Mouse (Mus musculus) thymus, adult 2 months (tissue): ENCODE measurements around the gene Traf2. TPM values are rescaled to one million over a fixed set of nuclear protein-coding genes. Genes with fewer than 3 reads are reported as not detected.

Source experiments
- DNase-seq: peaks from one replicate; pipeline ENCODE4 v3.0.0; 2021
- H3K27ac ChIP-seq: fragments of 200-500 bp; 2 replicates; pipeline ENCODE4 v1.5.1; 2012; ENCODE audit warnings: low read length, control low read depth; ENCODE audit not compliant: control insufficient read depth, insufficient read depth
- H3K27me3 ChIP-seq: fragments of 200-500 bp; 2 replicates; pipeline ENCODE4 v1.6.1; 2012; ENCODE audit warnings: mild to moderate bottlenecking, low read length, moderate library complexity, mixed read lengths; ENCODE audit not compliant: control insufficient read depth, insufficient read depth
- H3K36me3 ChIP-seq: fragments of 200-500 bp; 2 replicates; pipeline ENCODE4 v1.6.1; 2012; ENCODE audit warnings: mild to moderate bottlenecking, low read length, moderate library complexity; ENCODE audit not compliant: control insufficient read depth, insufficient read depth
- H3K4me1 ChIP-seq: fragments of 200-500 bp; replicated peaks from 2 replicates; pipeline ENCODE4 v1.6.1; 2012; ENCODE audit warnings: low read length; ENCODE audit not compliant: control insufficient read depth, insufficient read depth
- H3K4me3 ChIP-seq: fragments of 200-500 bp; 2 replicates; pipeline ENCODE4 v1.5.1; 2012; ENCODE audit warnings: mild to moderate bottlenecking, low read length, control low read depth, moderate library complexity; ENCODE audit not compliant: control insufficient read depth, insufficient read depth
- CTCF ChIP-seq: fragments of 200-500 bp; IDR thresholded peaks from 2 replicates; pipeline ENCODE4 v1.5.1; 2012; ENCODE audit warnings: mild to moderate bottlenecking, control low read depth, low read length, moderate library complexity, borderline replicate concordance; ENCODE audit not compliant: control insufficient read depth, poor library complexity, insufficient read depth; ENCODE audit errors: extremely low read depth
- POLR2A ChIP-seq: fragments of 200-500 bp; IDR thresholded peaks from 2 replicates; pipeline ENCODE4 v1.6.1; 2012; ENCODE audit warnings: mild to moderate bottlenecking, low read length, control low read depth, moderate library complexity; ENCODE audit not compliant: control insufficient read depth, poor library complexity, insufficient read depth; ENCODE audit errors: extremely low read depth
- WGBS: fragments of 180-500 bp; shearing (Covaris S2); methylation state at CpG from one replicate; pipeline ENCODE4 v1.1.7; 2018; 5-methylcytosine and 5-hydroxymethylcytosine counted together
- polyA plus RNA-seq: library from polyadenylated mRNA; depleted of rRNA; stranded (reverse); fragments of >200 nt; gene quantifications from 2 replicates; pipeline ENCODE4 v1.2.3, GENCODE M21; 2012

Traf2 gene
- polyA plus RNA-seq, 1 experiment = 47.7 TPM

DNA sequence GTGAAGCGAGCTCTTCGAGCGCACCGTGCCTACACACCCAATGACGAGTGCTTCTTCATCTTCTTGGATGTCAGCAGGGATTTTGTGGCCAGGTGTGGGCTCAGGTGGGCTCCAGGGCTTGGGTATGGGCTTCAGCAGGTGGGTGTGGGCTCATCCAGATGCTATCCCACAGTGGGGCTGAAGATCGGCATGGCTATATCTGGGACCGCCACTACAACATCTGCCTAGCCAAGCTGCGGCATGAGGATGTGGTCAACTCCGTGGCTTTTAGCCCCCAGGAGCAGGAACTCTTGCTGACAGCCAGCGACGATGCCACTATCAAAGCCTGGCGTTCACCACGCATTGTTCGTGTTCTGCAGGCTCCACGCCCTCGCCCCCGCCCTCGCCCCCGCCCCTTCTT lies 42.2 kb downstream of the Traf2 start:
- no peak overlapping the region for H3K4me3 ChIP-seq
- H3K27ac ChIP-seq = no peak overlapping the region
- H3K4me1 ChIP-seq = peaks cover 17% of the 10 kb centered on the region
- no peaks in the 10 kb centered on the region for H3K27me3 ChIP-seq
- DNase-seq = no peak
- H3K36me3 ChIP-seq = 0 out of 2 replicates have a peak, but pooled peaks cover 3% of the 10 kb centered on the region
- WGBS = 56% methylated on average over 19 of the region's 19 CpGs
- TF ChIP-seq POLR2A (no peak), CTCF (no peak)

DNA sequence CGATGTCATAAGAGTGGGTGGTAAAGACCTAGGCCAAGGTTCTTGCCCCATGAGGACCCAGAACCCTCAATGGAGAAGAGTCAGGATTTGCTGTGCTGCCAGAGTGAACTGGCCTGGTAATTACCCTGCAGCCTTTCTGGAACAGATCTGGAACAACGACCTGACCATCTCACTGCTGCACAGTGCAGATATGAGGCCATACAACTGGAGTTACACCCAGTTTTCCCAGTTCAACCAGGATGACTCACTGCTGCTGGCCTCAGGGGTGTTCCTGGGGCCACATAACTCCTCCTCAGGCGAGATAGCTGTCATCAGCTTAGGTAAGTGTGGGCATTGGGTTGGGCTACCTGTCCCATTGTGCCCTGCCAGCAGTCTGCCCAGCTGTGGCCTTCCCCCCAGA lies 44.0 kb downstream of the Traf2 start:
- Histone ChIP-seq H3K4me1 (peaks cover 22% of the 10 kb centered on the region), H3K36me3 (0 out of 2 replicates have a peak, but pooled peaks cover 3% of the 10 kb centered on the region), H3K27me3 (no peaks in the 10 kb centered on the region), H3K4me3 (no peak overlapping the region), H3K27ac (no peak overlapping the region)
- no peak for TF ChIP-seq POLR2A
- TF ChIP-seq CTCF = no peak
- 97% methylated on average over 3 of the region's 3 CpGs for WGBS
- DNase-seq = no peak

DNA sequence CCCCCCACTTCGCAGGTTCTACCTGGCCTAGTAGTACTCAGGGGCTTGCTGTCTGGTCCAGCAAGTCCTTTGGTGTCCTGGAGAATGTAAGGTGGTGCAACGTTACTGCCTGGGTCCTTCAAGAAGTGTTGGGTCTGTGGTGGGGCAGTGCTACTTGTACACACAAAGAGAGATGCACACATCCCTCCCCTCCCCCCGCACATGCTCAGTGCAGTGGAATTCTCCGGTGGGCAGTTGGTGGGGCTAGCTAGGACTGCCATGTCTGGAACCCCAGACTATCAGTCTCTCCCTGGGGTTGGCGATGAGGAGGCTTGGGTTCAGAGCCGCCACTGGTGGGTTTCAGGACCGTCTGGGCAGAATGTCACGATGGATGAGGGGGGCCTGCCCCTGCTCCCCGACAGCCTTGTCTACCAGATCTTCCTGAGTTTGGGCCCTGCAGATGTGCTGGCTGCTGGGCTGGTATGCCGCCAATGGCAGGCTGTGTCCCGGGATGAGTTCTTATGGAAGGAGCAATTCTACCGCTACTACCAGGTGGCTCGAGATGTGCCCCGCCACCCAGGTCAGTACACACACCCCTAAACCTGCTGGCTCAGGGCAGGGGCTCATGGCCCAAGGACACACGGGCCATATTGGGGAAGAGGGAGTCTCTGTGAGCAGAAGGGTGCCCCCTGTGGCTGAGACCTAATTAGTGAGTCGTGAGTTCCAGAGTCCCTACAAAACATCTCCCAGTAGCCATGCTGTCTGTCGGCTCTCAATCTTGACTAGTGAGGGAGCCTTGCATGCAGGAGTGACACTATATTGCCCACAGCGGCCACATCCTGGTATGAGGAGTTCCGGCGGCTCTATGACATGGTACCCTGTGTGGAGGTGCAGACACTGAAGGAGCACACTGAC lies 44.9 kb downstream of the Traf2 start, which contains the start of gene C8g:
Gene C8g (minus strand): TSS at position 127 of the 894 bp plus-strand sequence.
- H3K4me1 ChIP-seq = peaks cover 29% of the 10 kb centered on the region
- peak within 1 kb of the TSS; percentile 97 for H3K4me3 ChIP-seq
- H3K36me3 ChIP-seq = 0 out of 2 replicates have a peak, but pooled peaks cover 3% of the 10 kb centered on the region
- H3K27ac ChIP-seq = peak within 1 kb of the TSS; percentile 25; the same call in 1 of the 2 replicates
- no peak for DNase-seq
- 82% methylated on average over 20 of the region's 20 CpGs for WGBS
- H3K27me3 ChIP-seq = no peaks in the 10 kb centered on the region
- no peak for TF ChIP-seq POLR2A
- TF ChIP-seq CTCF = 0 out of 2 replicates have a peak, but pooled peaks have one; percentile 23

DNA sequence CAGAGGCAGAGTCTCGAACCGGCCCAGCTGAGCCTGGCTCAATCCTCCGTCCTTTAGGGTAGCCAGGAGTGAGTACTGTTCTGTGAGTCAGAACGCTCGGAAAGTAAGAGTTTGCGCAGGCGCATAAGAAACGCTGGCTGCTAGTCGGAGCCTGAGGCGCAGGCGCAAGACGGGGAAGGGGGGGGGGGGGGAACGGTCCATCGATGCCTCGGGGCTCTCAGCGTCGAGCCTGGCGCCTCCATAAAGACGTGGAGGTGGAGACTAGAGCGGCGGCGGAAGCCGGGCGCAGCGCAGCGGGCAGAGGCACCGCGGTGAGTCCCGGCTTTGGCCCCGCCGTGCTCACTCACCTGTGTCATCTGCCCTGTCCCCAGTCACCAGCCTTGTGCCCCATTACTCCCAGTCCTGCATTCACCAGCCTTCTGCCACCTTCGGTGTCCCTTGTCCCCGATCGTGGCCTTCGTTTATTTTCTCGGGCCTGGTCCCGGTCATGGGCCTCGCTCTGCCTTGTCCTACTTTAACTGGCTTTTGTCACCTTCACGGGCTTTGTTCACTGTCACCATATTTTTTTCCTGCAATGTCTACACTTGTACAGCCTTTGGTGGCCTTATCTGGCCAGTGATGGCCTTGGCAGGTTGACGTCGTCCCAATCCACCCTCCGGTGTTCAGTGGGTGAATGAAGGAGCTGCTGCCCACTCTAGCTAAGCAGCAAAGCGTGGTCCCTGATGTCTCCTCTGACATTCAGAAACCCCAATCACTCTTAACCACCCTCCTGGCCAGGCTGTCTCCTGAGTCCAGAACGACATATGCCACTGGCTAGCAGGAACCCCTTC lies 45.9 kb downstream of the Traf2 start, which contains the start of gene Fbxw5:
Gene Fbxw5 (plus strand): TSS at position 175 of the 830 bp plus-strand sequence.
- H3K4me3 ChIP-seq = peak within 1 kb of the TSS; percentile 97

DNA sequence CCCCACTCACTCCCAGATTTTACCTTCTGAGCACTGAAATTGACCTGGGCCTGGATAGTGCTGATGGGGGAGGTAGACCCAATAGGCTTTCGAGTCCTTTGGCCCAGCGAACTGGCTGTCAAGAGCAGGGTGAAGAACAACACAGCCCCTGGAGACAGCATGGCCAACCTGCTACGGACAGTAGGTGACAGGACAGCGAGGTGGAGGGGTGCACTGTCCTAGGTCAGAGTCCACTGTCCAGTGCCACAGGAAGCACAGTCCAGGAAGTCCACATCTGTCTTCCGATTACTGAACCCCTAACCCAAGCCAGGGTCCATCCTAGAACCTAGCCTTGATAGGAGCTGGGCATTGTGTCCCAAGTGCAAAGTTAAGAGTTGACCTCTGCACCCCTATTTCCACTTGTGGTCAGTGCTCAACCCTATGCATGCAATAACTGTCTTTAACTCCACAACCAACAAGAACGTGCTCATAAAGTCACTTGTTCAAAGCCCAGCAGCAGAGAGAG lies 46.6 kb downstream of the Traf2 start:
- TF ChIP-seq POLR2A = no peak
- no peaks in the 10 kb centered on the region for H3K27me3 ChIP-seq
- H3K4me3 ChIP-seq = peak overlapping the region; percentile 47
- peak overlapping the region; percentile 33; the same call in 1 of the 2 replicates for H3K27ac ChIP-seq
- H3K36me3 ChIP-seq = 0 out of 2 replicates have a peak, but pooled peaks cover 3% of the 10 kb centered on the region
- peaks cover 29% of the 10 kb centered on the region for H3K4me1 ChIP-seq
- 69% methylated on average over 6 of the region's 6 CpGs for WGBS
- no peak for DNase-seq

More for the DNA sequence above, 45.9 kb downstream of the Traf2 start, which contains the start of gene Fbxw5:
- peak; percentile 75 for DNase-seq
- peak; percentile 58; the same call in 1 of the 2 replicates for TF ChIP-seq POLR2A
- TF ChIP-seq CTCF = no peak
- 0 out of 2 replicates have a peak, but pooled peaks cover 3% of the 10 kb centered on the region for H3K36me3 ChIP-seq
- under 1% methylated on average over 40 of the region's 44 CpGs for WGBS
- H3K27me3 ChIP-seq = no peaks in the 10 kb centered on the region
- H3K4me1 ChIP-seq = peaks cover 29% of the 10 kb centered on the region
- peak within 1 kb of the TSS; percentile 33; the same call in 1 of the 2 replicates for H3K27ac ChIP-seq

DNA sequence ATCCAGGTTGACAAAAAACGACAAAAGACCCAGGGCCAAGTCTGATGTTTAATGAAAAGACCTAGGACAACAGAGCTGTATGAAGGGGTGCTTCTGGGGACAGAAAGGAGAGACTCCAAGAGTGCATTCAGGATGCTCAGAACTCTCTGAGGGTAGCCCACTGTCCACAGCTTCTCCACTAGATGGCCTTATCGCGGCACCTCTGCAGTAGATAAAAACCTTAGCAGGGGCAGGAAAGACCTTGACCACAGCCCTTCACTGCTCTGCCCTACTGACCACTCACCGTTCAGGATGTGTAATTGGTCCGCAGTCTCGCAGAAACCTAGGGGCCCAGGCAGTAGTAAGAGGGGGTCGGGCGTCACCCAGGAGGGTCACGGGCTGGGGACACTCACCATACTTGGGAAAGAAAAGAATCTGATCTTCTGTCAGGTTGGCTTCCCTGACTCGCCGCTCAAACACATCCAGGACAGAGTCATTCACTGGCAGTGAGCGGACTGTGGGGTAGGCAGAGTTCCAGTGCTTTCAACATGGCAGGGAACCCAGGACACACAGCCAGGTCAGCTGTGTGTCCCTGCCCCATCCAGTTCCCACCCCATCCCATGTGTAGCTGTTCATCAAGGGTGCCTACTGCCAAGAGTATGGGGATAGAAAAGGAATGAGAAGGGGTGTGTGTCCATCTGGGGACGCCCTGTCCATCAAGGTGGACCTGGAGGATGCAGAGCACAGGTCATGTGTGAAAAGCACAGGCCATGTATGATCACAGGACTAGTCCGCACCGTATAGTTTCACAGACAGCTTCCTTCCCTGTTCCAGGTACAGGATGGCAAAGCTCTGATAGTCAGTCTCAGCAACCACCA lies 47.9 kb downstream of the Traf2 start:
- peaks cover 29% of the 10 kb centered on the region for H3K4me1 ChIP-seq
- no peaks in the 10 kb centered on the region for H3K36me3 ChIP-seq
- H3K27me3 ChIP-seq = no peaks in the 10 kb centered on the region
- 86% methylated on average over 15 of the region's 15 CpGs for WGBS
- TF ChIP-seq CTCF (no peak), POLR2A (no peak)
- no peak overlapping the region for H3K27ac ChIP-seq
- no peak for DNase-seq
- no peak overlapping the region for H3K4me3 ChIP-seq
